Mouse (Mus musculus) midbrain, postnatal 0 days (tissue): ENCODE measurements at regions not wholly inside any gene's neighbourhood (a gene's known extent, or its start where the extent isn't known, plus 50 kb on each side); places are given as distances from the start of the nearest gene placed in this dataset.

Experiments
- ATAC-seq: fragments of 200-750 bp; cut with Nextera tagmentation; 2 replicates; pipeline ENCODE4 v1.8.0; 2017; ENCODE audit warnings: moderate number of reproducible peaks, mild to moderate bottlenecking, moderate TSS enrichment, moderate library complexity; ENCODE audit not compliant: low FRiP score
- DNase-seq: peaks from one replicate; pipeline ENCODE4 v3.0.0-alpha.2; 2015; ENCODE audit warnings: low spot score
- H3K27ac ChIP-seq: fragments of 300-500 bp; sonication (generic); 2 replicates; pipeline ENCODE4 v1.5.1; 2014; ENCODE audit warnings: low read depth, mild to moderate bottlenecking, low read length, mixed read lengths
- H3K27me3 ChIP-seq: fragments of 300-500 bp; sonication (generic); 2 replicates; pipeline ENCODE4 v1.6.1; 2014; ENCODE audit warnings: low read length, control low read depth, mixed read lengths; ENCODE audit not compliant: insufficient read depth
- H3K36me3 ChIP-seq: fragments of 300-500 bp; sonication (generic); 2 replicates; pipeline ENCODE4 v1.6.1; 2014; ENCODE audit warnings: low read length, control low read depth, mixed read lengths; ENCODE audit not compliant: insufficient read depth
- H3K4me1 ChIP-seq: fragments of 300-500 bp; sonication (generic); 2 replicates; pipeline ENCODE4 v1.6.1; 2014; ENCODE audit warnings: mild to moderate bottlenecking, control low read depth, antibody characterized with exemption, low read length, mixed read lengths; ENCODE audit not compliant: insufficient read depth
- H3K4me2 ChIP-seq: fragments of 300-500 bp; sonication (generic); 2 replicates; pipeline ENCODE4 v1.6.1; 2014; ENCODE audit warnings: low read depth, mild to moderate bottlenecking, low read length, mixed read lengths; ENCODE audit not compliant: poor library complexity, severe bottlenecking
- H3K4me3 ChIP-seq: fragments of 300-500 bp; sonication (generic); 2 replicates; pipeline ENCODE4 v1.5.1; 2014; ENCODE audit warnings: low read depth, mild to moderate bottlenecking, low read length, moderate library complexity
- H3K9ac ChIP-seq: fragments of 300-500 bp; sonication (generic); replicated peaks from 2 replicates; pipeline ENCODE4 v1.6.1; 2014; ENCODE audit warnings: mild to moderate bottlenecking, low read length, moderate library complexity, mixed read lengths; ENCODE audit not compliant: poor library complexity, severe bottlenecking
- H3K9me3 ChIP-seq: fragments of 300-500 bp; sonication (generic); 2 replicates; pipeline ENCODE4 v1.6.1; 2016; ENCODE audit warnings: low read length, control low read depth
- CTCF ChIP-seq: IDR thresholded peaks from 2 replicates; pipeline ENCODE4 v1.5.1; 2016; ENCODE audit warnings: antibody characterized with exemption, mild to moderate bottlenecking
- WGBS: fragments of 180-500 bp; shearing (Covaris S2); extraction: QIAGEN DNeasy Blood & Tissue Kit; methylation state at CpG from one replicate; pipeline ENCODE4 v1.1.7; 2014; 5-methylcytosine and 5-hydroxymethylcytosine counted together

DNA sequence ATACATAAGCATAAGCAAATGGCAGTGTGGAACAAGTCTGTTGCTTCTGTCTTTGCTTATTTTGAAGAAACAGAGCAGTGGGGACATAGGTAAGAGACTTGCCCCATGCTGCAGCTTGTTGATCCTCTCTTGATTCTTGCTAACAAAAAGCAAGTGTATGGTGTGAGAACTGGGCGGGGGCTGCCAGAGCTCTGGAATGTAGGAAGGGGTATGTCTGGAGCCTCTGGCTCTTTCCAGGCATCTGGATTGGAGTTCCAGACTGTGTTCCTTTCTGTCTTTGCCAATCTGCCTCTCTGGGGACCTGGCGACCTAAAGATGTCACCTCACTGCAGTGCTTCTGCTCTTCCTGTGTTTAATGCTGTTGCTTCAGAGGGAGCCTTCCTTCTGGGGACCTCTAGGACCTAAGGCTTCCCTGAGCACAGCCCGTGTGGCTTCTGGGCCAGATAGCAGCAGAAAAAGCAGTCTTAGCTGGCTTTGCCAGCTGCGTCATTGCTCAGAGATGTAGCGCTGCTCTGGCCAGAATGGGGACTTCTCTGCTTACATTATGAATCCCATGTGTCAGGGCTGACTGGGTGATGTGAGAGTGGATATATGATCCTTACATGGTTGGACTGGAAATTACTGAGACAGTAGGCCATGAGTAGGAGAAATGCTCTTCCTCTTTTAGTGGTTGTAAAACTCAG, 138.1 kb upstream of the Slit3 start:
- Histone ChIP-seq H3K27me3 (no peaks in the 10 kb centered on the region), H3K4me1 (no peaks in the 10 kb centered on the region), H3K27ac (no peak overlapping the region), H3K36me3 (no peaks in the 10 kb centered on the region), H3K9ac (no peak overlapping the region), H3K4me3 (no peak overlapping the region), H3K4me2 (no peak overlapping the region), H3K9me3 (no peaks in the 10 kb centered on the region)
- DNase-seq (no peak), ATAC-seq (no peak)
- WGBS, result 80% methylated on average over 5 of the region's 5 CpGs
- no peak for TF ChIP-seq CTCF

DNA sequence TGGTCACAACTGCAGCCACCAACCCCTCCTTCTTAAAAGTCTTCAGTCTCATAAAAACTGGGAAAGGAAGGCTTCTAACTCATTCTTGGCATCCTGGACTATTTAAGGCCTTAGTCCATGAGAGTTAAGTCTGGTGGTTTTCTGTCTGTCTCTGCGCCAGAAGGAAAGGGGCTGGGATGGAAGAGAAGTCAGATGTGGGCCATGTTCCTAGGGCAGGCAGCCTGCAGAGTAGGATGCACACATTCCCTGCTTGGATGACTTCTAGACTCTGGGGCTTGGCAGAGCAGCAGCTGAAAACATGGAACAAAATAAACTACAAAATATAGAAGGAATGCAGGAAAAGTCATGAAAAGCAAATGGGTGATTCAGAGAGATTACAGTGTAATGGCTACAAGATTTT, 140.8 kb upstream of the Slit3 start:
- no peak overlapping the region for H3K27ac ChIP-seq

DNA sequence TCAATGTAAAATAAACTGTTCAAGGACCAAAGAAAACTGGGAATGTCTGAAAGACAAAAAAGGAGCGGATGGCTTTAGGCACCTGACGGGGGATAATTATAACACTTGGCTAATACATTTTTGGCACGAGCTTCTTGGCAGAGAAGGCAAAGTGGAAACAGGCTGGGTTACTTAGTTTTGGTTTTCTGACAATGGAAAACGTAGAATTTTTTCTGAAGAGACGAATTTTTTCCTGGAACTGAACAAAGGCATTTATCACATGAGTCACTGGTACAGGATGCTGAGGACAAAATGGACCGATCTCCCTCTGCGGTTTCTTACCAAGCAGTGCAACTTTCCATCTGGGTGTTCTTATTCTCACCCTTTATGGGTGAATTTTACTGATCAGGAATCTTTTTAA, 143.2 kb upstream of the Slit3 start:
- H3K27ac ChIP-seq, result no peak overlapping the region
- no peak overlapping the region for H3K9ac ChIP-seq
- H3K4me2 ChIP-seq, result no peak overlapping the region
- DNase-seq (no peak), ATAC-seq (no peak)
- no peak for TF ChIP-seq CTCF
- H3K9me3 ChIP-seq, result no peaks in the 10 kb centered on the region
- no peaks in the 10 kb centered on the region for H3K27me3 ChIP-seq
- 86% methylated on average over 7 of the region's 7 CpGs for WGBS
- H3K4me3 ChIP-seq, result no peak overlapping the region
- no peaks in the 10 kb centered on the region for H3K36me3 ChIP-seq
- no peaks in the 10 kb centered on the region for H3K4me1 ChIP-seq

More for the DNA sequence above, 140.8 kb upstream of the Slit3 start:
- ATAC-seq, result no peak
- Histone ChIP-seq H3K4me3 (no peak overlapping the region), H3K9ac (no peak overlapping the region), H3K4me1 (no peaks in the 10 kb centered on the region), H3K36me3 (no peaks in the 10 kb centered on the region), H3K9me3 (no peaks in the 10 kb centered on the region), H3K4me2 (no peak overlapping the region), H3K27me3 (no peaks in the 10 kb centered on the region)
- no peak for DNase-seq
- 92% methylated on average over 1 of the region's 1 CpGs for WGBS
- no peak for TF ChIP-seq CTCF

DNA sequence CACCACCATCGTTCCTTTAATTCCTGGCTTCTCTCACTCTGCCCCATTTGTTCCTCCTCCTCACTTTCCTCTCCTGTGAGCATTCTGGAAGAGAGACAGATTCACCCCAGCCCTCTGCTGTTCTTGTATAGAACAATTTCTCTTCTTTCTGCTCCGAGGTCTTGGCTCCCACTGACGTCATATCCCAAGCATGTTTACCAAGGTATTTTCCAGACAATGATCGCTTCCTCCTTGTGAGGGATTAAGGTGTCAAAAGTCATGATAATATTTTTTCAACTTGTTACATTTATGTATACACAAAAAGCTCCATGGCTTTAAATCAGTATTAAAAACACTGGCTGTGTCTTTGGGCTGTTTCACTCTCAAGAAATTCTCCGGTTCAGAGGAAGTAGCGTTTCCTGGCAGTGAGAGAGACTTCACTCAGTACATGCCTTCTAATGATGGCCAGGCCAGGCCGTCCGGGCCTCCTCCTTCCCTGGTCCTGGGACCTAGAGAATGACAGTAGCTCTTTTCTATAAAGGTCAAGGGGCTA, 142.4 kb upstream of the Spdl1 start:
- H3K9me3 ChIP-seq, result no peaks in the 10 kb centered on the region
- no peak overlapping the region for H3K27ac ChIP-seq
- no peaks in the 10 kb centered on the region for H3K4me1 ChIP-seq
- no peak overlapping the region for H3K9ac ChIP-seq
- no peak overlapping the region for H3K4me2 ChIP-seq
- 85% methylated on average over 8 of the region's 8 CpGs for WGBS
- DNase-seq (no peak), ATAC-seq (no peak)
- no peaks in the 10 kb centered on the region for H3K36me3 ChIP-seq
- TF ChIP-seq CTCF, result no peak
- H3K4me3 ChIP-seq, result no peak overlapping the region
- H3K27me3 ChIP-seq, result no peaks in the 10 kb centered on the region

DNA sequence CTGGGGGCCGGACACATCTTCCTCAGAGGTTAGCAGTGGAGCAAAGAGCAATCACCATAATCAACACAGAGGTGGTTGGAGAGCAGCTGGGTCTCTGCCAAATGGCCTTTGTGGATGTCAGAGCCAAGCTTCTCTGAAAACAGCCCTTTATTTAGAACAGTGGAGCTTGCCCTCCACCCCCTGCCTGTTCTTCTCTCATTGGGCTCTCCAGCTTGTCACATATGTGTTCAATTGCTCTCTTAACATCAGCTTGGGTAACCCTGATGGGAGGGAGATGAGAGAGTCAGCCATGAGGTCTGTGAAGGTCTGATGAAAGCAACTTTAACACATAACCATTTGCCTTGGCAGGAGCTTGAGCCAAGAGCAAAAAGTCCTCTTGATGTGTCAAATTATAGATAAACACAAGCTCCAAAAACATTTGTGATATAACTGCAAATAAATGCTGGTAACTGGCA, 140.1 kb upstream of the Spdl1 start:
- H3K4me1 ChIP-seq, result no peaks in the 10 kb centered on the region
- no peak overlapping the region for H3K4me2 ChIP-seq
- WGBS, result 64% methylated on average over 1 of the region's 1 CpGs
- no peaks in the 10 kb centered on the region for H3K9me3 ChIP-seq
- no peak overlapping the region for H3K4me3 ChIP-seq
- no peaks in the 10 kb centered on the region for H3K27me3 ChIP-seq
- ATAC-seq (no peak), DNase-seq (peak; percentile 4)
- no peak for TF ChIP-seq CTCF
- no peaks in the 10 kb centered on the region for H3K36me3 ChIP-seq
- H3K9ac ChIP-seq, result no peak overlapping the region
- no peak overlapping the region for H3K27ac ChIP-seq

DNA sequence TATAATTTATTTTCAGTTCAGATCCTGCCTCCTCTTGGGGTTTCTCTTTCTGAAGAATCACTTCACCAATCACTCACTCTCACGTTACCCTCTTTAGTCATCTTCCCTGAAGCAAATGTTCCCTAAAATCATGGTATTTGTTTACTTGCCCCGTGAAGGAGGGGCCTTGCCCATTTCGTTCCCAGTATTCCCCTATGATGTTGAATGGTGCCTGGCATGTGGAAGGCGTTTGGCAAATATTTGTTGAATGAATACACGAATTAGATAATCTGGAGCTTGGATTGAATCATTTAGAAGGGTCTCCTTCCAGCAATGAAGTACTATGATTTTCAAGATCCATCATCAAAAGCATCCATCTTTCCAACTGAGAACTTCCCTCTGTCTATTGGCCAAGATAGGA, 139.6 kb upstream of the Spdl1 start:
- TF ChIP-seq CTCF, result no peak
- Histone ChIP-seq H3K9me3 (no peaks in the 10 kb centered on the region), H3K27me3 (no peaks in the 10 kb centered on the region), H3K4me3 (no peak overlapping the region), H3K36me3 (no peaks in the 10 kb centered on the region), H3K4me2 (no peak overlapping the region), H3K27ac (no peak overlapping the region), H3K4me1 (no peaks in the 10 kb centered on the region), H3K9ac (no peak overlapping the region)
- DNase-seq (no peak), ATAC-seq (no peak)
- WGBS, result 81% methylated on average over 5 of the region's 5 CpGs
